Mouse (Mus musculus) forebrain, embryonic 12.5 days (tissue): ENCODE measurements at regions not wholly inside any gene's neighbourhood (a gene's known extent, or its start where the extent isn't known, plus 50 kb on each side); places are given as distances from the start of the nearest gene placed in this dataset.

Experiments
- ATAC-seq: fragments of 200-750 bp; cut with Nextera tagmentation; 2 replicates; pipeline ENCODE4 v1.8.0; 2017; ENCODE audit warnings: moderate TSS enrichment; ENCODE audit not compliant: low FRiP score
- H3K27ac ChIP-seq: fragments of 300-500 bp; sonication (generic); 2 replicates; pipeline ENCODE4 v1.5.1; 2016; ENCODE audit warnings: mild to moderate bottlenecking
- H3K27me3 ChIP-seq: fragments of 300-500 bp; sonication (generic); 2 replicates; pipeline ENCODE4 v1.6.1; 2016; ENCODE audit warnings: mild to moderate bottlenecking
- H3K36me3 ChIP-seq: fragments of 300-500 bp; sonication (generic); replicated peaks from 2 replicates; pipeline ENCODE4 v1.6.1; 2016; ENCODE audit warnings: mild to moderate bottlenecking
- H3K4me1 ChIP-seq: fragments of 300-500 bp; sonication (generic); 2 replicates; pipeline ENCODE4 v1.6.1; 2016
- H3K4me2 ChIP-seq: fragments of 300-500 bp; sonication (generic); 2 replicates; pipeline ENCODE4 v1.6.1; 2016; ENCODE audit warnings: mild to moderate bottlenecking, moderate library complexity
- H3K4me3 ChIP-seq: fragments of 300-500 bp; sonication (generic); replicated peaks from 2 replicates; pipeline ENCODE4 v1.5.1; 2016; ENCODE audit warnings: mild to moderate bottlenecking
- H3K9ac ChIP-seq: fragments of 300-500 bp; sonication (generic); 2 replicates; pipeline ENCODE4 v1.6.1; 2016; ENCODE audit warnings: mild to moderate bottlenecking
- H3K9me3 ChIP-seq: fragments of 300-500 bp; sonication (generic); 2 replicates; pipeline ENCODE4 v1.6.1; 2016
- WGBS: fragments of 180-500 bp; shearing (Covaris S2); methylation state at CpG from one replicate; pipeline ENCODE4 v1.1.7; 2016; 5-methylcytosine and 5-hydroxymethylcytosine counted together

DNA sequence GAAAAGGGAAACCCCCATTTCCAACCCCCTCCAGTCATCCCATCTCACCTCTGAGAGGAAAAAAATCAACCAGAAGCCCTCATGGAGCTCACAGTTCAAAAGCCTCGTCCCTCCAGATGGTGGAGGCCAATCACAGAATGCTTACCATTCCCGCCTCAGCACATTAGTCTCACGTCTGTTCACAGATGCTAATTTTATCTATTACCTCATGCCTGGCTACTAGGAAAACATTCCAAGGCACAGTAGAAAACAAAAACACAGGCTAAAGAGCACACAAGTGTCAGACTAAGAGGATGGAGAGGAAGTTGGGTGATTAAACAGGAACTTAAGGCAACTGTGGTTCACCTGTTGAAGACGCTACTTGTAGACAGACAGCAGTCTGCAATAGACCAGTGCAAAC is 54.4 kb upstream of the Vldlr start:
- ATAC-seq: no peak
- 76% methylated on average over 4 of the region's 4 CpGs for WGBS

More for the DNA sequence above, 54.4 kb upstream of the Vldlr start:
- no peaks in the 10 kb centered on the region for H3K36me3 ChIP-seq
- no peak overlapping the region for H3K9ac ChIP-seq
- H3K4me2 ChIP-seq: no peak overlapping the region
- H3K9me3 ChIP-seq: no peaks in the 10 kb centered on the region
- no peaks in the 10 kb centered on the region for H3K4me1 ChIP-seq
- no peak overlapping the region for H3K27ac ChIP-seq
- no peaks in the 10 kb centered on the region for H3K27me3 ChIP-seq
- no peak overlapping the region for H3K4me3 ChIP-seq
